Mouse (Mus musculus) stomach, postnatal 0 days (tissue): ENCODE results near the gene Foxn3. TPM values are rescaled to one million over a fixed set of nuclear protein-coding genes. Genes with fewer than 3 reads are reported as not detected.
A peak's percentile ranks its signal among the peaks of the same experiment; 100 is the strongest.

Experiments
- ATAC-seq: fragments of 200-750 bp; cut with Nextera tagmentation; 2 replicates; pipeline ENCODE4 v1.8.0; 2017; ENCODE audit not compliant: low FRiP score, low TSS enrichment
- DNase-seq: peaks from one replicate; pipeline ENCODE4 v3.0.0-alpha.2; 2016; ENCODE audit warnings: low spot score
- H3K27ac ChIP-seq: fragments of 300-500 bp; sonication (generic); replicated peaks from 2 replicates; pipeline ENCODE4 v1.5.1; 2014; ENCODE audit warnings: mild to moderate bottlenecking, control low read depth
- H3K27me3 ChIP-seq: fragments of 300-500 bp; sonication (generic); 2 replicates; pipeline ENCODE4 v1.6.1; 2014; ENCODE audit warnings: low read length; ENCODE audit not compliant: control insufficient read depth, insufficient read depth
- H3K36me3 ChIP-seq: fragments of 300-500 bp; sonication (generic); 2 replicates; pipeline ENCODE4 v1.6.1; 2014; ENCODE audit warnings: low read length, mixed read lengths; ENCODE audit not compliant: control insufficient read depth, insufficient read depth
- H3K4me1 ChIP-seq: fragments of 300-500 bp; sonication (generic); replicated peaks from 2 replicates; pipeline ENCODE4 v1.6.1; 2014; ENCODE audit warnings: antibody characterized with exemption; ENCODE audit not compliant: control insufficient read depth, insufficient read depth
- H3K4me2 ChIP-seq: fragments of 300-500 bp; sonication (generic); replicated peaks from 2 replicates; pipeline ENCODE4 v1.6.1; 2014; ENCODE audit warnings: low read depth, mild to moderate bottlenecking, control low read depth, moderate library complexity
- H3K4me3 ChIP-seq: fragments of 300-500 bp; sonication (generic); 2 replicates; pipeline ENCODE4 v1.5.1; 2014; ENCODE audit warnings: low read depth, low read length, control low read depth
- H3K9ac ChIP-seq: fragments of 300-500 bp; sonication (generic); 2 replicates; pipeline ENCODE4 v1.6.1; 2014; ENCODE audit warnings: mild to moderate bottlenecking, low read length, control low read depth, mixed read lengths
- H3K9me3 ChIP-seq: fragments of 300-500 bp; sonication (generic); 2 replicates; pipeline ENCODE4 v1.6.1; 2016; ENCODE audit warnings: low read length; ENCODE audit not compliant: control insufficient read depth
- CTCF ChIP-seq: IDR thresholded peaks from 2 replicates; pipeline ENCODE4 v1.5.1; 2016; ENCODE audit warnings: antibody characterized with exemption, low read depth, mild to moderate bottlenecking, moderate library complexity
- EP300 ChIP-seq: optimal IDR thresholded peaks from 2 replicates; pipeline ENCODE3; 2016; ENCODE audit warnings: antibody characterized with exemption
- WGBS: fragments of 180-500 bp; shearing (Covaris S2); extraction: QIAGEN DNeasy Blood & Tissue Kit; methylation state at CpG from one replicate; pipeline ENCODE4 v1.1.7; 2014; 5-methylcytosine and 5-hydroxymethylcytosine counted together
- polyA plus RNA-seq: library from polyadenylated mRNA; unstranded; fragments of >200 nt; fragmentation: Nextera tagmentation; extraction: Ambion mirVana; gene quantifications from 2 replicates; pipeline ENCODE4 v1.2.1, GENCODE M21; 2015

Foxn3 gene
- polyA plus RNA-seq, 1 experiment from 2014 or later: 40.1 TPM

GRCm38 (mm10) chr12:99480372-99480771, 83.0 kb downstream of the Foxn3 start:
- DNase-seq (no peak), ATAC-seq (no peak)
- Histone ChIP-seq H3K9ac (no peak overlapping the region), H3K36me3 (no peaks in the 10 kb centered on the region), H3K4me2 (no peak overlapping the region), H3K4me3 (no peak overlapping the region), H3K27me3 (no peaks in the 10 kb centered on the region), H3K9me3 (no peaks in the 10 kb centered on the region), H3K4me1 (no peaks in the 10 kb centered on the region), H3K27ac (no peak overlapping the region)
- 82% methylated on average over 3 of the region's 3 CpGs for WGBS
- no peak for TF ChIP-seq CTCF
- TF ChIP-seq EP300: no peak

GRCm38 (mm10) chr12:99474176-99474575, 89.2 kb downstream of the Foxn3 start:
- no peaks in the 10 kb centered on the region for H3K36me3 ChIP-seq
- H3K27ac ChIP-seq: no peak overlapping the region
- no peak overlapping the region for H3K4me2 ChIP-seq
- no peak for ATAC-seq
- H3K9me3 ChIP-seq: no peaks in the 10 kb centered on the region
- no peak for DNase-seq
- H3K4me1 ChIP-seq: no peaks in the 10 kb centered on the region
- no peak overlapping the region for H3K4me3 ChIP-seq
- TF ChIP-seq CTCF: no peak
- TF ChIP-seq EP300: no peak
- H3K9ac ChIP-seq: no peak overlapping the region
- WGBS: 21% methylated on average over 5 of the region's 5 CpGs
- H3K27me3 ChIP-seq: no peaks in the 10 kb centered on the region

GRCm38 (mm10) chr12:99473406-99474133, 89.8 kb downstream of the Foxn3 start:
- 76% methylated on average over 10 of the region's 10 CpGs for WGBS

GRCm38 (mm10) chr12:99471431-99471830, 92.0 kb downstream of the Foxn3 start:
- no peak overlapping the region for H3K9ac ChIP-seq
- H3K36me3 ChIP-seq: no peaks in the 10 kb centered on the region
- no peak overlapping the region for H3K4me3 ChIP-seq
- H3K4me2 ChIP-seq: no peak overlapping the region
- no peaks in the 10 kb centered on the region for H3K27me3 ChIP-seq
- no peak for DNase-seq
- H3K27ac ChIP-seq: no peak overlapping the region
- H3K4me1 ChIP-seq: no peaks in the 10 kb centered on the region
- TF ChIP-seq CTCF (no peak), EP300 (no peak)
- ATAC-seq: no peak
- WGBS: 90% methylated on average over 7 of the region's 7 CpGs
- H3K9me3 ChIP-seq: no peaks in the 10 kb centered on the region

More at GRCm38 (mm10) chr12:99473406-99474133, 89.8 kb downstream of the Foxn3 start:
- H3K4me1 ChIP-seq: no peaks in the 10 kb centered on the region
- TF ChIP-seq CTCF (no peak), EP300 (no peak)
- no peaks in the 10 kb centered on the region for H3K27me3 ChIP-seq
- no peak overlapping the region for H3K27ac ChIP-seq
- no peak for DNase-seq
- ATAC-seq: no peak
- H3K4me2 ChIP-seq: no peak overlapping the region
- no peak overlapping the region for H3K4me3 ChIP-seq
- no peaks in the 10 kb centered on the region for H3K36me3 ChIP-seq
- H3K9me3 ChIP-seq: no peaks in the 10 kb centered on the region
- H3K9ac ChIP-seq: no peak overlapping the region

GRCm38 (mm10) chr12:99467884-99468311, 95.5 kb downstream of the Foxn3 start:
- H3K4me3 ChIP-seq: no peak overlapping the region
- DNase-seq (peak; percentile 24), ATAC-seq (peak; percentile 81)
- H3K4me1 ChIP-seq: no peaks in the 10 kb centered on the region
- no peaks in the 10 kb centered on the region for H3K9me3 ChIP-seq
- H3K36me3 ChIP-seq: no peaks in the 10 kb centered on the region
- H3K27me3 ChIP-seq: no peaks in the 10 kb centered on the region
- TF ChIP-seq CTCF: no peak
- no peak for TF ChIP-seq EP300
- 38% methylated on average over 15 of the region's 15 CpGs for WGBS
- H3K4me2 ChIP-seq: peak overlapping the region; percentile 42
- H3K27ac ChIP-seq: no peak overlapping the region
- H3K9ac ChIP-seq: no peak overlapping the region

GRCm38 (mm10) chr12:99467256-99467883, 96.0 kb downstream of the Foxn3 start:
- H3K4me1 ChIP-seq: no peaks in the 10 kb centered on the region
- no peak for DNase-seq
- 82% methylated on average over 12 of the region's 12 CpGs for WGBS

More at GRCm38 (mm10) chr12:99467256-99467883, 96.0 kb downstream of the Foxn3 start:
- Histone ChIP-seq H3K9me3 (no peaks in the 10 kb centered on the region), H3K27ac (no peak overlapping the region), H3K36me3 (no peaks in the 10 kb centered on the region), H3K27me3 (no peaks in the 10 kb centered on the region), H3K4me2 (peak overlapping the region; percentile 42), H3K9ac (no peak overlapping the region), H3K4me3 (no peak overlapping the region)
- no peak for ATAC-seq
- TF ChIP-seq CTCF (no peak), EP300 (no peak)
